Mouse (Mus musculus) hindbrain, embryonic 11.5 days (tissue): ENCODE measurements around the gene Tmem175. TPM values are rescaled to one million over a fixed set of nuclear protein-coding genes. Genes with fewer than 3 reads are reported as not detected.

ENCODE experiments used
- ATAC-seq: fragments of 200-750 bp; cut with Nextera tagmentation; 2 replicates; pipeline ENCODE4 v1.8.0; 2017; ENCODE audit warnings: mild to moderate bottlenecking, moderate TSS enrichment, moderate library complexity; ENCODE audit not compliant: low FRiP score
- DNase-seq: peaks from one replicate; pipeline ENCODE4 v3.0.0-alpha.2; 2015; ENCODE audit warnings: low spot score
- H3K27ac ChIP-seq: fragments of 300-500 bp; sonication (generic); 2 replicates; pipeline ENCODE4 v1.5.1; 2014; ENCODE audit warnings: mild to moderate bottlenecking, low read depth, low read length
- H3K27me3 ChIP-seq: fragments of 300-500 bp; sonication (generic); 2 replicates; pipeline ENCODE4 v1.6.1; 2014; ENCODE audit warnings: mild to moderate bottlenecking, low read length, moderate library complexity, mixed read lengths; ENCODE audit not compliant: control insufficient read depth, insufficient read depth
- H3K36me3 ChIP-seq: fragments of 300-500 bp; sonication (generic); 2 replicates; pipeline ENCODE4 v1.6.1; 2014; ENCODE audit warnings: mild to moderate bottlenecking, low read length, moderate library complexity, mixed read lengths; ENCODE audit not compliant: control insufficient read depth, insufficient read depth
- H3K4me1 ChIP-seq: fragments of 300-500 bp; sonication (generic); replicated peaks from 2 replicates; pipeline ENCODE4 v1.6.1; 2014; ENCODE audit warnings: low read length, mixed read lengths; ENCODE audit not compliant: control insufficient read depth, insufficient read depth
- H3K4me2 ChIP-seq: fragments of 300-500 bp; sonication (generic); replicated peaks from 2 replicates; pipeline ENCODE4 v1.6.1; 2014; ENCODE audit warnings: mild to moderate bottlenecking, low read depth, low read length
- H3K4me3 ChIP-seq: fragments of 300-500 bp; sonication (generic); 2 replicates; pipeline ENCODE4 v1.5.1; 2014; ENCODE audit warnings: low read depth, low read length
- H3K9ac ChIP-seq: fragments of 300-500 bp; sonication (generic); 2 replicates; pipeline ENCODE4 v1.6.1; 2014; ENCODE audit warnings: low read depth, low read length
- H3K9me3 ChIP-seq: fragments of 300-500 bp; sonication (generic); 2 replicates; pipeline ENCODE4 v1.6.1; 2016; ENCODE audit warnings: low read length; ENCODE audit not compliant: control insufficient read depth
- WGBS: fragments of 180-500 bp; shearing (Covaris S2); extraction: QIAGEN DNeasy Blood & Tissue Kit; methylation state at CpG from one replicate; pipeline ENCODE4 v1.1.7; 2014; 5-methylcytosine and 5-hydroxymethylcytosine counted together
- polyA plus RNA-seq: library from polyadenylated mRNA; unstranded; fragments of >200 nt; fragmentation: Nextera tagmentation; extraction: Ambion mirVana; gene quantifications from 2 replicates; pipeline ENCODE4 v1.2.1, GENCODE M21; 2014

The Tmem175 gene
- 20.4 and 22.3 TPM in 2 replicates for polyA plus RNA-seq

DNA sequence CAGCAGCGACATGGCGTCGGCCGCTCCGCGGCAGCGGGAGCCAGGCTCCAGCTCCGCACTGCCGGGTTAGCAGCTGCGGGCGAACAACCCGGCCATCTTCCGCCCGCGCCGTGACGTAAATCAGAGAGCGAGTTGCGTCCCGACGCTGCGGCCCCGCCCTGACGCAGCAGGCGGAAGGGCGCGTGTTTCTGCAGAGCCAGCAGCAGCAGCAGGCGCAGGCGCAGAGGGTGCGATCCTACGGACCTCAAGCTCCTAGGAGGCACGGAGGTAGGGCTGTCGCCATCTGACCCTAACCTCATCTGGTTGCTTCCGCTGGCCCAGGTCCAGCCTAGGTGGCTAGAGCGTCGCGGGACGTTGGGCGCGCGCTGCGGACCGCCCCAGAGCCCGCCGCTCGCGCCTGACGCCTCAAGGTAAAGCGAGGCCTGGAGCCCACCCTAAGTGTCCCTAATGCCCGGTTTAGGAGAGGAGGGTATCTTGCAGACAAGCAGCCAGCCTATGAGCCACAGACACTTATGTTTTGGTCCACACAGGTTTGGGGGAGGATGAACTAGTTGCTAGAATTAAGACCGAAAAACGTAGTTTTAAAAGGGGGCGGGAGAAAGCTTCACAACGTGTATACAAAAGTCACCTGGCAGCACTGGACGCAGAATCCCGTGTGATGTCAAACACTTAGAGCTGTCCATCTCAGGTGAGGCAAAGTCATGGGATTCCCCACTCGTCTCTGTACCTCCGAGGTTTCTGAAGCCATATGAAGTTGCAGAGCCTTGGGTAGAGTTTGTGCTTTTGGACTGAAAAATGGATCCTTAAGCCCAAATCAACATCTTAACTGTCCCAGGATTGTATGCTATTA lies at the start of gene Tmem175, which contains the start of gene Gak:
Tmem175 (plus strand) TSS at position 137 of the 850 bp plus-strand sequence.
Gak (minus strand) TSS at position 122 of the 850 bp plus-strand sequence.
- no peaks in the 10 kb centered on the region for H3K27me3 ChIP-seq
- no peaks in the 10 kb centered on the region for H3K36me3 ChIP-seq
- peak within 1 kb of the TSS; percentile 80 for H3K27ac ChIP-seq
- WGBS = under 1% methylated on average over 58 of the region's 58 CpGs
- H3K4me2 ChIP-seq = peak within 1 kb of the TSS; percentile 81
- peaks cover 2% of the 10 kb centered on the region; the same call in 1 of the 2 replicates for H3K4me1 ChIP-seq
- no peaks in the 10 kb centered on the region for H3K9me3 ChIP-seq
- peak within 1 kb of the TSS; percentile 87 for H3K9ac ChIP-seq
- ATAC-seq = peak; percentile 97
- peak within 1 kb of the TSS; percentile 62 for H3K4me3 ChIP-seq
- peak; percentile 96 for DNase-seq

DNA sequence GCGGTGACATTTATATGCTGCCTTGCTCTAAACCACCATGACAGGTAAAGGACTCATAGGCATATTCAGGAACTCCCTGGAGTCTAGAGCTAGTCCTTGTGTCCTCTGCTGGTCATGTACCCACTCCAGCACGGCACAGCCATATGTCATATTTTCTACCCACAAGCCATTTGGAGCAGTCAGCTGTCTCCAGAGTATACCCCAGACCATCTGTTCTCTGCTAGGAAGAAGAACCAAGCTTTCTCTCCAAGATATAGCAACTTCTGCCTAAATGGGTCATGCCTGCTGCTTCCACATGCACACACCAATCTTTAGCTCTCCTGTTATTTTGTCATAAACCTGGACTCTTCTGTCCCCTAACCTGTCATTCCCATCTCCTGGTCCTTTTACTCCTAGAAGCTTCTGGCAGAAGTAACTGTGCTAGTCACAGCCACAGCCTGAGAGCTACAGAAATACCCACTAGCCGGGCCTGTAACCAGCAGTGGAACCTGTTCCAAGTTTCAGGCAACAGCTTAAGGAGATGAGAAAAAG lies 48.1 kb upstream of the Tmem175 start:
- H3K36me3 ChIP-seq = peaks cover 11% of the 10 kb centered on the region
- 88% methylated on average over 3 of the region's 3 CpGs for WGBS

GRCm38 (mm10) chr5:108599923-108600322 lies 29.6 kb upstream of the Tmem175 start:
- ATAC-seq (no peak), DNase-seq (no peak)
- H3K4me1 ChIP-seq = no peaks in the 10 kb centered on the region
- H3K27me3 ChIP-seq = no peaks in the 10 kb centered on the region
- no peak overlapping the region for H3K9ac ChIP-seq
- WGBS = 88% methylated on average over 1 of the region's 1 CpGs
- no peak overlapping the region for H3K4me3 ChIP-seq
- peaks cover 19% of the 10 kb centered on the region; the same call in 1 of the 2 replicates for H3K36me3 ChIP-seq
- H3K27ac ChIP-seq = no peak overlapping the region
- no peaks in the 10 kb centered on the region for H3K9me3 ChIP-seq
- no peak overlapping the region for H3K4me2 ChIP-seq

More for the DNA sequence above, 48.1 kb upstream of the Tmem175 start:
- H3K9ac ChIP-seq = no peak overlapping the region
- H3K27me3 ChIP-seq = no peaks in the 10 kb centered on the region
- H3K9me3 ChIP-seq = no peaks in the 10 kb centered on the region
- H3K4me2 ChIP-seq = no peak overlapping the region
- H3K4me3 ChIP-seq = no peak overlapping the region
- H3K27ac ChIP-seq = no peak overlapping the region
- ATAC-seq = no peak
- no peaks in the 10 kb centered on the region for H3K4me1 ChIP-seq
- no peak for DNase-seq

DNA sequence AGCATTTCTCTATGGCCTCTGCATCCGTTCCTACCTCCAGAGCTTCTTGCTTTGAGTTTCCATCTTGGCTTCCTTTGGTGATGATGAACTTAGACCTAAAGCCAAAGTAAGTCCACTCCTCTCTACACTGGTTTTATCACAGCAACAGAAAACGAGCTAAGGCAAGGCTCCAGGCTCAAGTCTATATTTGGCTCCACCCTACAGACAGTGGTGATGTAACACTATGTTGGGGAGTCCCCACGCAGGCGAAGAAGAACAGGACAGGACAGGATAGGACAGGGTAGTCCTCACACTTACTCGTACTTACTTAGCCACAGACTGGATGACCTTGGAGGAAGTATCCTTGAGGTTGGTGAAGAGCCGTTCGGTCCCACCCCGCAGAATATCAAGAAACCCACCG lies 27.0 kb upstream of the Tmem175 start:
- WGBS = 93% methylated on average over 9 of the region's 9 CpGs
- Histone ChIP-seq H3K36me3 (peaks cover 14% of the 10 kb centered on the region), H3K9me3 (no peaks in the 10 kb centered on the region), H3K4me3 (no peak overlapping the region), H3K9ac (no peak overlapping the region), H3K27ac (no peak overlapping the region), H3K27me3 (no peaks in the 10 kb centered on the region), H3K4me2 (no peak overlapping the region), H3K4me1 (no peaks in the 10 kb centered on the region)
- DNase-seq = no peak
- ATAC-seq = no peak

DNA sequence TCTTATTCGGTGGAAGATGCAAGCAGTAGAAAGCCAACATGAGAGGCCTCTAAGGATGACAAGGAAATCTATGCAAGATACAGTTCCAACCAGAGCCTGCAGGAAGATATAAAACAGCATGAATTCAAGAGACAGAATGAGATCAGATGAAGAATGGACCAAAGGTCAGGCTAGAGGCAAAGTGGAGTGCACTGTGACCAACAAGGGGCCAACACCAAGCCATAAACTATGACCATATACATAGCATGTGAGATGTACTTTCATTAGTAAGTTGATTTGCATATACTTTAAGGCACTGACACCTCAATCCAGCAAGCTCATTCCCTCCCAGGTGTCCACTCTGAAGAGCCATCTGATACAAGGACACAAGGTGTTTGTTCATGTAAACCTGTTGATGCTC lies 19.1 kb upstream of the Tmem175 start:
- no peak overlapping the region for H3K4me2 ChIP-seq
- no peaks in the 10 kb centered on the region for H3K4me1 ChIP-seq
- H3K4me3 ChIP-seq = no peak overlapping the region
- no peaks in the 10 kb centered on the region for H3K9me3 ChIP-seq
- no peaks in the 10 kb centered on the region for H3K27me3 ChIP-seq
- WGBS = 97% methylated on average over 1 of the region's 1 CpGs
- ATAC-seq = no peak
- H3K36me3 ChIP-seq = peaks cover 10% of the 10 kb centered on the region
- H3K9ac ChIP-seq = no peak overlapping the region
- DNase-seq = no peak
- no peak overlapping the region for H3K27ac ChIP-seq

- ATAC-seq = no peak
- Histone ChIP-seq H3K36me3 (0 out of 2 replicates have a peak, but pooled peaks cover 4% of the 10 kb centered on the region), H3K4me1 (no peaks in the 10 kb centered on the region)
Measured at GRCm38 (mm10) chr5:108621870-108622269, 7.7 kb upstream of the Tmem175 start.

GRCm38 (mm10) chr5:108626050-108626660 lies 3.4 kb upstream of the Tmem175 start:
- H3K27me3 ChIP-seq = no peaks in the 10 kb centered on the region
- ATAC-seq = no peak
- DNase-seq = no peak
- H3K9me3 ChIP-seq = no peaks in the 10 kb centered on the region
- no peak overlapping the region for H3K9ac ChIP-seq
- 0 out of 2 replicates have a peak, but pooled peaks cover 4% of the 10 kb centered on the region for H3K36me3 ChIP-seq
- no peak overlapping the region for H3K4me2 ChIP-seq
- H3K4me1 ChIP-seq = peaks cover 2% of the 10 kb centered on the region; the same call in 1 of the 2 replicates
- 87% methylated on average over 4 of the region's 4 CpGs for WGBS
- no peak overlapping the region for H3K27ac ChIP-seq
- H3K4me3 ChIP-seq = no peak overlapping the region

More at GRCm38 (mm10) chr5:108621870-108622269, 7.7 kb upstream of the Tmem175 start:
- WGBS = 76% methylated on average over 2 of the region's 2 CpGs
- H3K9ac ChIP-seq = no peak overlapping the region
- no peaks in the 10 kb centered on the region for H3K27me3 ChIP-seq
- H3K4me2 ChIP-seq = no peak overlapping the region
- no peaks in the 10 kb centered on the region for H3K9me3 ChIP-seq
- no peak for DNase-seq
- no peak overlapping the region for H3K27ac ChIP-seq
- no peak overlapping the region for H3K4me3 ChIP-seq

DNA sequence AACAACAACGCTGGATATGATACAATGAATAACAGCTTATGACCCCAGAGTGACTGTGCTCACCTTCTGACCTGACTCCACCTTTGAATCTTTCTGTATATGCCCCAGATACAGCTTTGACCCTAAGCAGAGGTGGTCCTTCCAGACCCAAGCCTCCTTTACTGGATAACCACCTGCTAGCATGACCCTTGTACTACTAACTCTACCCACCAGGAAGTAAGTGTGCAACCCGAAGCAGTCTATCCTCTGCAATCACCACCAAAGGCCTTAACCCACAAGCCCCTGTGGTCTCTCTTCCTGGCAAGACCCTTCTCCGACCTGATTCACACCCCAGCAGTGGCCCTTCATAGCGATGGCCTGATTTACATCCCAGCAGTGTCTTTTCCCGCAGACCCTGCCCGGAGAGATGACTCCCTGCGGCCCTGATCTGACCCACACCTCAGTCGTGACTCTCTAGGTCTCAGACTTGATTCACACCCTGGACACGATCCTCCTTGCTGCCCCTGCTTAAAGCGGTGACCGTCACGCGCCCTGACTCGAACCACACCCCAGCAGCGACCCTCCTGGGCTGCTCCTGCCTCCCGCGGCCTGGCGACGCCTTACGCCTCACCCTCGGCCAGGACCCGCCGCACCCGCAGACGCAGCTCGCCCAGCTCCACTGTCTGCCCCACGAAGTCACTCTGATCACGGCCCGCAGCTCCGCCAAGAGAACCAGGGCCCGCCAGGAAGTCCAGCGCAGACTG lies 508 bp upstream of the Tmem175 start:
- H3K27ac ChIP-seq = peak overlapping the region; percentile 80
- peak overlapping the region; percentile 87 for H3K9ac ChIP-seq
- no peaks in the 10 kb centered on the region for H3K9me3 ChIP-seq
- peak overlapping the region; percentile 62 for H3K4me3 ChIP-seq
- ATAC-seq (peak; percentile 90), DNase-seq (no peak)
- 2% methylated on average over 32 of the region's 32 CpGs for WGBS
- peak overlapping the region; percentile 81 for H3K4me2 ChIP-seq
- no peaks in the 10 kb centered on the region for H3K27me3 ChIP-seq
- 0 out of 2 replicates have a peak, but pooled peaks cover 2% of the 10 kb centered on the region for H3K36me3 ChIP-seq
- H3K4me1 ChIP-seq = peaks cover 2% of the 10 kb centered on the region; the same call in 1 of the 2 replicates
